Mouse (Mus musculus): ENCODE results near the gene Nrip2. TPM values are rescaled to one million over a fixed set of nuclear protein-coding genes. Genes with fewer than 3 reads are reported as not detected.

Gene Nrip2
- polyA plus RNA-seq, 1 experiment = 59.6 TPM

DNA sequence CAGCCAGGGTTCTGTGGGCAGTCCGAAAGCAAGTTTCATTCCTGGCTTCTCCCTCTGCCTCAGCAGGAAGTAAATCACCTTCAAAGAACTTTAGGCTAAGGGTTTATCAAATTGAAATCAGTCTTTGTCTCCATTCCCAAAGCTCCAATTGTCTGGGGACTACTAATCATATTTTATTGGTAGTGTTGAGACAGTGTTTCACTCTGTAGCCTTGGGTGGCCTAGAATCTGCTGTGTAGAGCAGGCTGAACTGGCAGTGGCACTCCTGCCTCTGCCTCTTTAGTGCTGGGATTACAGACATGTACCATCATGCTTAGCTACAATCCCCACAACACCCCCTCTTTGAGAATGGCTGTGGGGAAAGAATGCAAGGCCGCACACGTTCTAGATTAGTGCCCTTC lies 22.4 kb downstream of the Nrip2 start:
- H3K27ac ChIP-seq (ENCODE audit: insufficient read depth, low read length) = no peak overlapping the region
- no peak for DNase-seq
- H3K4me1 ChIP-seq (ENCODE audit: control insufficient read depth, insufficient read depth, low read length) = peaks cover 4% of the 10 kb centered on the region
- no peaks in the 10 kb centered on the region for H3K27me3 ChIP-seq (ENCODE audit: control insufficient read depth, insufficient read depth, low read length)
- H3K4me3 ChIP-seq (replicated peaks; ENCODE audit: insufficient read depth, low read depth, low read length) = no peak overlapping the region
- 81% methylated on average over 3 of the region's 3 CpGs for WGBS
- TF ChIP-seq POLR2A (IDR thresholded peaks at IDR 0.05; ENCODE audit: borderline replicate concordance, insufficient read depth, low read length) (no peak), CTCF (IDR thresholded peaks at IDR 0.05; ENCODE audit: borderline replicate concordance, insufficient read depth, low read depth, low read length) (no peak)

DNA sequence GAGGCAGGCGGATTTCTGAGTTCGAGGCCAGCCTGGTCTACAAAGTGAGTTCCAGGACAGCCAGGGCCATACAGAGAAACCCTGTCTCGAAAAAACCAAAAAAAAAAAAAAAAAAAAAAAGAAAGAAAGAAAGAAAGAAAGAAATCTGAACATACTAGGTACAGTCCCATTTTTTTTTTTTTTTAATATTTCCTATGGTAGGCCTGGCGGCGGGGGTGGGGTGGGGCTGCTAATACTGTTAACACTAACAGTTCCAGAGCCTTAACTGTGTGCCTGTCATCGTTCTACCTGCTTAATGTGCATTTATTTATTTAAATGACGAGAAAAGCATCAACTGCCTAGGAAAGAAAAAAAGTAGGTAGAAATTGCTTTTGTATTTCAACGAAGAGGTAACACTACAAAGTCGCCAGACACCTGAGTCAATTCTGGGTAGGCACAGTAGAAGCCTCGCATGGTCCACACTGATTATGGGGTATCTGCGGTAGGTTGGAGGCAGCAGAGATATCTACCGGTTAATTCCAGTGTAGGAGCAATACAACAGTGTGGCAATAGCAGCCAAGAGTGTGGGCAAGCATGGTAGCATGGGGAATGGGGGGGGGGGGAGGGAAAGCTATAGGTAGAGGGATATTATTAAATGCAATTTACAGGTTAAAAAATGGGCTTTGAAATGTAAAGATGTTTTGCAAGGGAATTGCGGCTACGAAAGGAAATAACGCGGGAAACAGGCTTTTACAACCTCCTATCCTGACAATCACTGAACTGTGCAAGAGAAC lies 24.6 kb downstream of the Nrip2 start:
- TF ChIP-seq POLR2A (IDR thresholded peaks at IDR 0.05; ENCODE audit: borderline replicate concordance, insufficient read depth, low read length) (no peak), CTCF (IDR thresholded peaks at IDR 0.05; ENCODE audit: borderline replicate concordance, insufficient read depth, low read depth, low read length) (no peak)

DNA sequence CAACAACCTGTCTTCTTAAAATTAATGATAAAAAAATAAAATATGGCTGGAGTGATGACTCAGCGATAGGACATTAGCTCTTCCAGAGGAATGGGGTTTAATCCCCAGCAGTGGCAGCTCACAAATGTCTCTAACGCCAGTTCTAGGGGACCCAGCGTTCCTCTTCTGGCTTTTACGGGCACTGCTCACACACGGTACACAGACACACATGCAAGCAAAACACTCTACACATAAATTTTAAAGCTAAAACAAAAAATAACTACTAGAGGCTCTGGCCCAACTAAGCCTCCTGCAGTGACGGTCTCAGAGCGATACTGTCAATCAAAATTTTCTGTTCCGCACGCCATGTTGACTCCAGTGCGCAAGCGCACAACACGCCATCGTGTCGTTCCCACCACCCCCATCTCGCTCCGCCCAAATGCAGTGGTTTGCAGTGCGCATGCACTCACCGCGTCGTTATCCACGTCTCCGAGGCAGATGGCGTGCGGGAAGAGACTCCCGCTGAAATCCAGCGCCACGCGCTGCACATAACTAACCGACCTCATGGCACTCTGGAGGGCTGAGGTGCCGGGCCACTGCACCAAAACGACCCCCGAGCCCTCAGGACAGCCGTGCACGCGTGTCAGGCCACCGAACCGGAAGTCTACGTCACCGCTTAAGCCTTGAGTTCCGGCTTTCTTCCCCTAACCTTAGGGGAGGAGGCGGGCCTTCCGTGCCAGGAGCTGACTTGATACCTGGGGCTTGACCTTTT lies 25.3 kb downstream of the Nrip2 start, which contains the start of gene Itfg2:
Itfg2 (minus strand) TSS at position 663 of the 751 bp plus-strand sequence.
- under 1% methylated on average over 42 of the region's 42 CpGs for WGBS
- Histone ChIP-seq H3K27ac (ENCODE audit: insufficient read depth, low read length) (peak within 1 kb of the TSS; percentile 99), H3K4me1 (ENCODE audit: control insufficient read depth, insufficient read depth, low read length) (no peaks in the 10 kb centered on the region; the same call in 1 of the 2 replicates), H3K27me3 (ENCODE audit: control insufficient read depth, insufficient read depth, low read length) (no peaks in the 10 kb centered on the region), H3K4me3 (replicated peaks; ENCODE audit: insufficient read depth, low read depth, low read length) (peak within 1 kb of the TSS; percentile 82)
- TF ChIP-seq POLR2A (IDR thresholded peaks at IDR 0.05; ENCODE audit: borderline replicate concordance, insufficient read depth, low read length) (peak; percentile 95; the same call in 1 of the 2 replicates), CTCF (IDR thresholded peaks at IDR 0.05; ENCODE audit: borderline replicate concordance, insufficient read depth, low read depth, low read length) (no peak)
- DNase-seq = peak; percentile 97 to 98

More for the DNA sequence above, 24.6 kb downstream of the Nrip2 start:
- Histone ChIP-seq H3K27me3 (ENCODE audit: control insufficient read depth, insufficient read depth, low read length) (no peaks in the 10 kb centered on the region), H3K4me3 (replicated peaks; ENCODE audit: insufficient read depth, low read depth, low read length) (peak overlapping the region; percentile 82), H3K4me1 (ENCODE audit: control insufficient read depth, insufficient read depth, low read length) (no peaks in the 10 kb centered on the region; the same call in 1 of the 2 replicates), H3K27ac (ENCODE audit: insufficient read depth, low read length) (peak overlapping the region; percentile 64; the same call in 1 of the 2 replicates)
- WGBS = 34% methylated on average over 16 of the region's 16 CpGs
- peak; percentile 47 to 48 for DNase-seq

DNA sequence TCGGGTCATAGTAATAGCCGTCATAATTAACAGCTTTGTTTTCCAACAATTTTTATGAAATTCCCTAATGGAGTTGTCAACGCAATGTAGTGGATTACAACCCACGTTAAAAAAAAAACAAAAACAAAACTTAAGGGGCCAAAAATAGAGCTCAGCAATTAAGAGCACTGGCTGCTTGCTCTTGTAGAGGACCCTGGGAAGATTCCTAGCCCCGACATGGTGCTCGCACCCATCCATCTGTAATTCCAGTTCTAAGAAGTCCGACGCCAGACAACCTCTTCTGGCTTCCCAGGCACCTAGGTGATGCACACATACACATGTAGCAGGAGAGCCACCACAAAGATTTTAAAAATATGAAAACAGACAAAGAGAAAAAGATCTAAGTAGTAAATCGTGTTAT lies 25.9 kb downstream of the Nrip2 start:
- TF ChIP-seq CTCF (IDR thresholded peaks at IDR 0.05; ENCODE audit: borderline replicate concordance, insufficient read depth, low read depth, low read length) (no peak), POLR2A (IDR thresholded peaks at IDR 0.05; ENCODE audit: borderline replicate concordance, insufficient read depth, low read length) (no peak)
- H3K4me1 ChIP-seq (ENCODE audit: control insufficient read depth, insufficient read depth, low read length) = no peaks in the 10 kb centered on the region; the same call in 1 of the 2 replicates
- DNase-seq = peak in 1 of 2 experiments; percentile 43
- H3K27me3 ChIP-seq (ENCODE audit: control insufficient read depth, insufficient read depth, low read length) = no peaks in the 10 kb centered on the region
- H3K4me3 ChIP-seq (replicated peaks; ENCODE audit: insufficient read depth, low read depth, low read length) = peak overlapping the region; percentile 82
- H3K27ac ChIP-seq (ENCODE audit: insufficient read depth, low read length) = peak overlapping the region; percentile 99; the same call in 1 of the 2 replicates
- 22% methylated on average over 9 of the region's 9 CpGs for WGBS

DNA sequence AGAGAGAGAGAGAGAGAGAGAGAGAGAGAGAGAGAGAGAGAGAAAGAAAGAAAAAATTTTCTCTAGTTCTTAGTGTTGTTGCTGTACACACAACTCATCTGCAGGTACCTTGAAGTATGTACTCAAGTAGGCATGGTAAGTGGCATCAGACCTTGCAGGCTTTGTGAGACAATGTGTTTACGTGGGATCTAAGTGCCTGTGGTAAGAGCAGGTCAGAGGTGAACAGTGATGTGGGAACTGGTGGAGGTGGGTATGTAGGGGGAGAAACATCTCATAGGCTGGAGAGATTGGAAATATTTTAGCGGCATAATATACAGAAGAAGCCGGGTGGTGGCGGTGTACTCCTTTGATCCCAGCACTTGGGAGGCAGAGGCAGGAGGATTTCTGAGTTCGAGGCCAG lies 28.5 kb downstream of the Nrip2 start:
- WGBS = 98% methylated on average over 5 of the region's 5 CpGs
- no peak for DNase-seq
- Histone ChIP-seq H3K27ac (ENCODE audit: insufficient read depth, low read length) (no peak overlapping the region), H3K4me3 (replicated peaks; ENCODE audit: insufficient read depth, low read depth, low read length) (no peak overlapping the region), H3K27me3 (ENCODE audit: control insufficient read depth, insufficient read depth, low read length) (no peaks in the 10 kb centered on the region), H3K4me1 (ENCODE audit: control insufficient read depth, insufficient read depth, low read length) (peaks cover 7% of the 10 kb centered on the region; the same call in 1 of the 2 replicates)
- no peak for TF ChIP-seq CTCF (IDR thresholded peaks at IDR 0.05; ENCODE audit: borderline replicate concordance, insufficient read depth, low read depth, low read length)
- no peak for TF ChIP-seq POLR2A (IDR thresholded peaks at IDR 0.05; ENCODE audit: borderline replicate concordance, insufficient read depth, low read length)

DNA sequence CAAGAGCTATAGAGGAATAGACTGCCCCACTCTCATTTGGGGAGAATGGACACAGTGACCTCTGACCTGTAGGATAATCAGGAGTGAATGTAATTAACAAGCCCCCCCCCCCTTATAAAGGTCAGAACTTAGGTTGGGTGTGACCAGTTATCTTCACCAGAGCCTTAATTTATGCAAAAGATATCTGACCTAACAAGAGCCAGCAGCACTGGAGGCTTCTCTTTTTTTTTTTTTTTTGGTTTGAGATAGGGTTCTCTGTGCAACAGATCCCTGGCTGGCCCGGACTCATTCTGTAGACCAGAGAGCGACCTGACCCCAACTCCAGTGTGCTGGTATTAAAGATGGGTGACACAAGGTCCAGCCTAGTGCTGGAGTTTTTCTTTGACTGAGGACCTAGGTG lies 30.2 kb downstream of the Nrip2 start:
- no peak for DNase-seq
- 96% methylated on average over 2 of the region's 2 CpGs for WGBS
- Histone ChIP-seq H3K27me3 (ENCODE audit: control insufficient read depth, insufficient read depth, low read length) (no peaks in the 10 kb centered on the region), H3K4me1 (ENCODE audit: control insufficient read depth, insufficient read depth, low read length) (peaks cover 21% of the 10 kb centered on the region), H3K4me3 (replicated peaks; ENCODE audit: insufficient read depth, low read depth, low read length) (no peak overlapping the region), H3K27ac (ENCODE audit: insufficient read depth, low read length) (no peak overlapping the region)
- TF ChIP-seq POLR2A (IDR thresholded peaks at IDR 0.05; ENCODE audit: borderline replicate concordance, insufficient read depth, low read length) = no peak
- no peak for TF ChIP-seq CTCF (IDR thresholded peaks at IDR 0.05; ENCODE audit: borderline replicate concordance, insufficient read depth, low read depth, low read length)

DNA sequence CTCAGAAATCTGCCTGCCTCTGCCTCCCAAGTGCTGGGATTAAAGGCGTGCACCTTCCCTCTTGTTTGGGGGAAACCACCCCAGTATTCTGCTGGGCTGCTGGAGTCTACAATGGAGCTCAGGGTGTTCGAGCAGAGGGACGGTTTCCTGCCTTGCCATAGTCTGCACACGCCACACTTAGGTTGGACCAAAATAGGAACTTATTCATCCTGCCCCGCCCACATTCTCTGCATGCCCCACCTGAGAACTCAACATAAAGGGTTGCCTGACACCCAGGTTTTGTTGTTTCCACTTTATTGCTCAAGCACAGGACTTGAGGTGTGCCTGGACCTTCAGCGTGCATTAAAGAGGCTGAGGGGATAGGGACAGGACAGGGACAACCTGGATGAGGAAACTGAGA lies 30.7 kb downstream of the Nrip2 start:
- no peak for DNase-seq

More for the DNA sequence above, 30.7 kb downstream of the Nrip2 start:
- WGBS = 93% methylated on average over 6 of the region's 6 CpGs
- Histone ChIP-seq H3K27me3 (ENCODE audit: control insufficient read depth, insufficient read depth, low read length) (no peaks in the 10 kb centered on the region), H3K4me3 (replicated peaks; ENCODE audit: insufficient read depth, low read depth, low read length) (no peak overlapping the region), H3K27ac (ENCODE audit: insufficient read depth, low read length) (no peak overlapping the region), H3K4me1 (ENCODE audit: control insufficient read depth, insufficient read depth, low read length) (peaks cover 25% of the 10 kb centered on the region)
- TF ChIP-seq POLR2A (IDR thresholded peaks at IDR 0.05; ENCODE audit: borderline replicate concordance, insufficient read depth, low read length) (no peak), CTCF (IDR thresholded peaks at IDR 0.05; ENCODE audit: borderline replicate concordance, insufficient read depth, low read depth, low read length) (no peak)

Measured in cerebellum, adult 2 months (tissue).